ENCODE assay signal across 14 mouse cellular contexts in the genomic region with DNA sequence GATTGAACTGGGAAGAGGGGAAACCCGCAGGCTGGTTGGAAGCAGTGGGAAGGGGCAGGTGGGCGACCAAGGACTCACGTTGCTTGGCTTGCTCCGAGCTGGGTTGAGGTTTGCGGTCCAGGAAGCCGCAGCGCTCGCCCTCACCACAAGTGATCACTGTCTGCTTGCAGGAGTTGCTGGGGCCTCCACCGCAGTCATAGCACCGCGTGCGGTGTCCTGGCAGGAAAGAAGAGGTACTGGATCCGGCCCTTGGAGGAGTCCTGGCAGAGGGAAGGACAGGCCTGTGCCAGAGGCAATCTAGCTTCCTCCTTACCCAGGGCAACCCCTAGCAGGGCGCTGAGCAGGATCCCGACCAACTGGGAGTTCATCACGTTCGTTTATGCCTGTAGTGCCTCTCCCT. TPM values are rescaled to one million over a fixed set of nuclear protein-coding genes. Genes with fewer than 3 reads are reported as not detected.
DNase-seq lines count a peak whose midpoint lies in the region; ATAC-seq lines count a peak whose summit lies in the region.
"Had no signal": no experiment of that assay in that cellular context is flagged by ENCODE, and none has a peak within 500 bp of the region (broad histone marks: within the 10 kb centered on the region; RNA-seq: fewer than 3 reads in every experiment).

No protein-coding gene starts in this region.

- H3K9me3 ChIP-seq in midbrain, embryonic 10.5 days (replicated peaks), result no peaks in the 10 kb centered on the region
- H3K9me3 ChIP-seq in midbrain, embryonic 13.5 days, result no peaks in the 10 kb centered on the region
- no peaks in the 10 kb centered on the region for H3K9me3 ChIP-seq in intestine, embryonic 16.5 days (ENCODE audit: control insufficient read depth, low read length)

- no peak for ATAC-seq in midbrain, embryonic 13.5 days
- ATAC-seq in intestine, embryonic 16.5 days, result peak; percentile 19; the same call in 1 of the 2 replicates

- peaks cover 23% of the 10 kb centered on the region for H3K27me3 ChIP-seq in midbrain, embryonic 10.5 days (ENCODE audit: low read depth, poor library complexity, severe bottlenecking)
- H3K27me3 ChIP-seq in midbrain, embryonic 13.5 days, result 0 out of 2 replicates have a peak, but pooled peaks cover 3% of the 10 kb centered on the region
- H3K27me3 ChIP-seq in intestine, embryonic 16.5 days (replicated peaks; ENCODE audit: control insufficient read depth, insufficient read depth, low read length), result no peaks in the 10 kb centered on the region

- no peak overlapping the region for H3K4me2 ChIP-seq in midbrain, embryonic 13.5 days (replicated peaks)
- H3K4me2 ChIP-seq in intestine, embryonic 16.5 days (ENCODE audit: low read depth, low read length), result 0 out of 2 replicates have a peak overlapping the region, but pooled peaks have one; percentile 5

- no peak overlapping the region for H3K9ac ChIP-seq in midbrain, embryonic 13.5 days (replicated peaks)
- H3K9ac ChIP-seq in intestine, embryonic 16.5 days (ENCODE audit: low read depth, low read length), result peak overlapping the region; percentile 46; the same call in 1 of the 2 replicates

- 68% methylated on average over 17 of the region's 17 CpGs for WGBS in midbrain, embryonic 10.5 days
- WGBS in midbrain, embryonic 13.5 days, result 56% methylated on average over 17 of the region's 17 CpGs
- WGBS in intestine, embryonic 16.5 days, result 38% methylated on average over 17 of the region's 17 CpGs

- H3K4me3 ChIP-seq in midbrain, embryonic 10.5 days, result no peak overlapping the region
- no peak overlapping the region for H3K4me3 ChIP-seq in midbrain, embryonic 13.5 days (replicated peaks)
- H3K4me3 ChIP-seq in intestine, embryonic 16.5 days (ENCODE audit: low read length), result peak overlapping the region; percentile 15
- H3K4me3 ChIP-seq: myocyte had no signal

- H3K36me3 ChIP-seq in midbrain, embryonic 10.5 days, result no peaks in the 10 kb centered on the region
- H3K36me3 ChIP-seq in midbrain, embryonic 13.5 days, result no peaks in the 10 kb centered on the region
- H3K36me3 ChIP-seq in intestine, embryonic 16.5 days (ENCODE audit: control insufficient read depth, insufficient read depth, low read length), result no peaks in the 10 kb centered on the region

- no peak for DNase-seq in midbrain, embryonic 10.5 days (ENCODE audit: low spot score)
- peak; percentile 84 to 88 for DNase-seq in cerebellum, adult 18-20 months
- no peak for DNase-seq in frontal cortex, postnatal 36 days (ENCODE audit: low spot score in 2 of 2)
- DNase-seq in right cerebral cortex, postnatal 25 days, result no peak
- no peak for DNase-seq in layer of hippocampus, postnatal 36 days
- DNase-seq: adrenal gland, postnatal 25 days; heart, postnatal 10 days; kidney, postnatal 25 days; lung, postnatal 10 days had no signal

- peaks cover 28% of the 10 kb centered on the region for H3K4me1 ChIP-seq in midbrain, embryonic 10.5 days
- peaks cover 20% of the 10 kb centered on the region for H3K4me1 ChIP-seq in midbrain, embryonic 13.5 days (replicated peaks)
- H3K4me1 ChIP-seq in intestine, embryonic 16.5 days (ENCODE audit: control insufficient read depth, insufficient read depth, low read length), result peaks cover 24% of the 10 kb centered on the region

- peak overlapping the region; percentile 14; the same call in 1 of the 2 replicates for H3K27ac ChIP-seq in midbrain, embryonic 10.5 days (replicated peaks)
- H3K27ac ChIP-seq in midbrain, embryonic 13.5 days, result no peak overlapping the region
- H3K27ac ChIP-seq in intestine, embryonic 16.5 days (ENCODE audit: low read length), result no peak overlapping the region

RNA-seq across cellular contexts. Expression of a gene that starts 2.6 kb away (rescaled TPM):
- polyA plus RNA-seq in midbrain, embryonic 10.5 days (2016; fragmentation: Nextera tagmentation; extraction: Ambion mirVana), result 0.32 and 0.59 TPM in 2 replicates
- 0.18 and 0.32 TPM in 2 replicates for polyA plus RNA-seq in midbrain, embryonic 13.5 days (2015; fragmentation: Nextera tagmentation; extraction: Ambion mirVana)
- polyA plus RNA-seq in intestine, embryonic 16.5 days (2015; fragmentation: Nextera tagmentation; extraction: Ambion mirVana), result 3.4 and 3.8 TPM in 2 replicates
- 1 to 10 TPM; 3.6 to 5.4 TPM for total RNA-seq in layer of hippocampus, postnatal 36 days (2021)
- total RNA-seq: adrenal gland, postnatal 25 days had no signal
- polyA plus RNA-seq: myocyte had no signal

RNA-seq across cellular contexts. Expression of a gene that starts 3.8 kb away (rescaled TPM):
- polyA plus RNA-seq in midbrain, embryonic 10.5 days (2016; fragmentation: Nextera tagmentation; extraction: Ambion mirVana), result 2.0 and 3.5 TPM in 2 replicates
- polyA plus RNA-seq in midbrain, embryonic 13.5 days (2015; fragmentation: Nextera tagmentation; extraction: Ambion mirVana), result 1.0 and 1.9 TPM in 2 replicates
- polyA plus RNA-seq in intestine, embryonic 16.5 days (2015; fragmentation: Nextera tagmentation; extraction: Ambion mirVana), result 4.3 and 5.6 TPM in 2 replicates
- total RNA-seq in layer of hippocampus, postnatal 36 days (2021), result 1 to 10 TPM in 1 of 2 experiments, under 1 TPM in 1; 0.99 to 2.1 TPM
- polyA plus RNA-seq: myocyte had no signal

RNA-seq across cellular contexts. Expression of a gene that starts 8.1 kb away (rescaled TPM):
- polyA plus RNA-seq in midbrain, embryonic 10.5 days (2016; fragmentation: Nextera tagmentation; extraction: Ambion mirVana), result 1.3 TPM in 2 replicates
- 0.45 and 0.50 TPM in 2 replicates for polyA plus RNA-seq in midbrain, embryonic 13.5 days (2015; fragmentation: Nextera tagmentation; extraction: Ambion mirVana)
- 0.37 and 0.40 TPM in 2 replicates for polyA plus RNA-seq in intestine, embryonic 16.5 days (2015; fragmentation: Nextera tagmentation; extraction: Ambion mirVana)
- total RNA-seq in layer of hippocampus, postnatal 36 days (2021), result not detected
- total RNA-seq: left cerebral cortex, postnatal 36 days had no signal
- polyA plus RNA-seq: myocyte had no signal

RNA-seq across cellular contexts. Expression of a gene that starts 8.9 kb away (rescaled TPM):
- polyA plus RNA-seq in midbrain, embryonic 10.5 days (2016; fragmentation: Nextera tagmentation; extraction: Ambion mirVana), result 0.17 TPM in 2 replicates
- polyA plus RNA-seq in midbrain, embryonic 13.5 days (2015; fragmentation: Nextera tagmentation; extraction: Ambion mirVana), result not detected in 2 replicates
- polyA plus RNA-seq in intestine, embryonic 16.5 days (2015; fragmentation: Nextera tagmentation; extraction: Ambion mirVana), result 0.24 TPM in 1 of 2 replicates, not detected in the other
- not detected for total RNA-seq in layer of hippocampus, postnatal 36 days (2021)
- total RNA-seq: adrenal gland, postnatal 25 days; heart, postnatal 10 days; left cerebral cortex, postnatal 36 days had no signal
- polyA plus RNA-seq: frontal cortex, adult 2 months had no signal

RNA-seq across cellular contexts. Expression of a gene that starts 11.3 kb away (rescaled TPM):
- 0.70 and 0.86 TPM in 2 replicates for polyA plus RNA-seq in midbrain, embryonic 10.5 days (2016; fragmentation: Nextera tagmentation; extraction: Ambion mirVana)
- polyA plus RNA-seq in midbrain, embryonic 13.5 days (2015; fragmentation: Nextera tagmentation; extraction: Ambion mirVana), result 0.18 and 0.19 TPM in 2 replicates
- polyA plus RNA-seq in intestine, embryonic 16.5 days (2015; fragmentation: Nextera tagmentation; extraction: Ambion mirVana), result 0.16 and 0.23 TPM in 2 replicates
- not detected for total RNA-seq in layer of hippocampus, postnatal 36 days (2021)
- total RNA-seq: adrenal gland, postnatal 25 days; heart, postnatal 10 days; left cerebral cortex, postnatal 36 days had no signal
- polyA plus RNA-seq: myocyte had no signal

Comparison
In these comparisons a context has a peak if more than half of its experiments do, and no peak if none do; other contexts are left out.
1. DNase-seq: peak in cerebellum, adult 18-20 months (2 of 2); none in midbrain, embryonic 10.5 days (single experiment), frontal cortex, postnatal 36 days (0 of 2), right cerebral cortex, postnatal 25 days (single experiment) and layer of hippocampus, postnatal 36 days (0 of 2).